Mouse (Mus musculus) megakaryocyte, embryonic 14.5 days (primary cell): ENCODE results near the gene Sytl2.

ENCODE experiments used
- FLI1 ChIP-seq: IDR thresholded peaks from 2 replicates; pipeline ENCODE4 v1.6.1; 2012; ENCODE audit warnings: low read length, inconsistent platforms, mixed read lengths
- GATA1 ChIP-seq: IDR thresholded peaks from 3 replicates; pipeline ENCODE4 v1.6.1; 2012; ENCODE audit warnings: mixed read lengths, low read length, inconsistent platforms, borderline replicate concordance

DNA sequence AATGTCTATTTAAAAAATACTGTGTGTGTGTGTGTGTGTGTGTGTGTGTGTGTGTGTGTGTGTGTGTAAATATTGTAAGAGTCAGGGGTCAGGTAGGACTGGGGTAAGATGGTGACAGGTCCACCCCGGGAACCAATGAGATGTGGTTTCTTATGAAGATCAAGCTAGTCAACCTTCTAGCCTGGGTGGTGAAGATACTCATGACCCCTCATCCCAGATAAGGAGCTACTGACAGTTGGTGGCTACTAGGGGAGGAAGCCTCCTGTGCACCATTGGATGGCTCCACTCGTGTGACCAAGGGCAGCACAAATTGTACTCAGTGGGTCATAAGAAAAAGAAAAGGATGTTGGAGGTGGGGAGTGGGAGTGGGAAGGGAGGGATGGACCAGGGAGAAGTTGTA is 42.2 kb upstream of the Sytl2 start:
- TF ChIP-seq GATA1 (no peak), FLI1 (no peak)
